In genomic region chr1:40680067-40680867, GRCm38 (mm10) we compare ENCODE assay signal across 8 mouse cellular contexts. TPM values are rescaled to one million over a fixed set of nuclear protein-coding genes. Genes with fewer than 3 reads are reported as not detected.
DNase-seq lines count a peak whose midpoint lies in the region; ATAC-seq and TF ChIP-seq lines count a peak whose summit lies in the region.

Gene Slc9a2 (plus strand): TSS chr1:40680574.

- WGBS in embryonic facial prominence, embryonic 13.5 days: 2% methylated on average over 25 of the region's 25 CpGs
- WGBS in hindbrain, embryonic 10.5 days: 3% methylated on average over 25 of the region's 25 CpGs
- WGBS in limb, embryonic 13.5 days: 5% methylated on average over 25 of the region's 25 CpGs
- WGBS in stomach, embryonic 14.5 days: 3% methylated on average over 25 of the region's 25 CpGs

- ATAC-seq in frontal cortex, adult (ENCODE audit: low TSS enrichment): peak; percentile 56
- ATAC-seq in embryonic facial prominence, embryonic 13.5 days (ENCODE audit: insufficient number of reproducible peaks, insufficient read depth, low FRiP score, low TSS enrichment, low read depth): no peak
- no peak for ATAC-seq in limb, embryonic 13.5 days (ENCODE audit: low FRiP score, low read depth)
- ATAC-seq in stomach, embryonic 14.5 days (ENCODE audit: insufficient number of reproducible peaks, insufficient read depth, low FRiP score, low read depth): no peak

- peak within 1 kb of the TSS; percentile 100 for H3K4me2 ChIP-seq in embryonic facial prominence, embryonic 13.5 days
- H3K4me2 ChIP-seq in limb, embryonic 13.5 days (replicated peaks): peak within 1 kb of the TSS; percentile 100
- peak within 1 kb of the TSS; percentile 99 for H3K4me2 ChIP-seq in stomach, embryonic 14.5 days (replicated peaks; ENCODE audit: low read depth, low read length)

- peaks cover 16% of the 10 kb centered on the region for H3K4me1 ChIP-seq in embryonic facial prominence, embryonic 13.5 days
- H3K4me1 ChIP-seq in hindbrain, embryonic 10.5 days (replicated peaks): peaks cover 21% of the 10 kb centered on the region
- peaks cover 18% of the 10 kb centered on the region for H3K4me1 ChIP-seq in limb, embryonic 13.5 days
- H3K4me1 ChIP-seq in stomach, embryonic 14.5 days (ENCODE audit: control insufficient read depth, insufficient read depth, low read length): no peaks in the 10 kb centered on the region

- peak within 1 kb of the TSS; percentile 32 for H3K4me3 ChIP-seq in C2C12 (ENCODE audit: insufficient read depth, poor library complexity, severe bottlenecking)
- H3K4me3 ChIP-seq in embryonic facial prominence, embryonic 13.5 days: peak within 1 kb of the TSS; percentile 61
- H3K4me3 ChIP-seq in hindbrain, embryonic 10.5 days: peak within 1 kb of the TSS; percentile 71
- H3K4me3 ChIP-seq in limb, embryonic 13.5 days: peak within 1 kb of the TSS; percentile 63
- H3K4me3 ChIP-seq in stomach, embryonic 14.5 days (ENCODE audit: low read depth, low read length): peak within 1 kb of the TSS; percentile 59

- H3K79me2 ChIP-seq in C2C12 (ENCODE audit: control insufficient read depth, insufficient read depth): no peaks in the 10 kb centered on the region

- H3K9ac ChIP-seq in embryonic facial prominence, embryonic 13.5 days: peak within 1 kb of the TSS; percentile 69
- H3K9ac ChIP-seq in limb, embryonic 13.5 days: peak within 1 kb of the TSS; percentile 63
- no peak within 1 kb of the TSS for H3K9ac ChIP-seq in stomach, embryonic 14.5 days (replicated peaks; ENCODE audit: low read depth, low read length)

- no peak for DNase-seq in frontal cortex, postnatal 10 days (ENCODE audit: low spot score in 2 of 2)
- DNase-seq in hindbrain, embryonic 10.5 days (ENCODE audit: low spot score): peak; percentile 53
- no peak for DNase-seq in natural killer cell, adult 2 months (ENCODE audit: low spot score in 2 of 2)

- no peak for TF ChIP-seq CTCF in C2C12 (IDR thresholded peaks at IDR 0.05; ENCODE audit: control insufficient read depth, insufficient read depth, insufficient read length)

- no peaks in the 10 kb centered on the region for H3K79me3 ChIP-seq in C2C12 (ENCODE audit: low read depth)

- peak within 1 kb of the TSS; percentile 92 for H3ac ChIP-seq in C2C12 (ENCODE audit: control insufficient read depth, insufficient read length, low read depth)

- H3K27me3 ChIP-seq in C2C12 (ENCODE audit: control insufficient read depth, insufficient read depth, insufficient read length): no peaks in the 10 kb centered on the region
- peaks cover 72% of the 10 kb centered on the region for H3K27me3 ChIP-seq in embryonic facial prominence, embryonic 13.5 days
- H3K27me3 ChIP-seq in hindbrain, embryonic 10.5 days (ENCODE audit: insufficient read depth, poor library complexity, severe bottlenecking): peaks cover 68% of the 10 kb centered on the region
- H3K27me3 ChIP-seq in limb, embryonic 13.5 days: peaks cover 80% of the 10 kb centered on the region
- H3K27me3 ChIP-seq in stomach, embryonic 14.5 days (ENCODE audit: control insufficient read depth, insufficient read depth, low read length): peaks cover 41% of the 10 kb centered on the region

- H3K9me3 ChIP-seq in embryonic facial prominence, embryonic 13.5 days: no peaks in the 10 kb centered on the region
- no peaks in the 10 kb centered on the region for H3K9me3 ChIP-seq in hindbrain, embryonic 10.5 days
- no peaks in the 10 kb centered on the region for H3K9me3 ChIP-seq in limb, embryonic 13.5 days
- H3K9me3 ChIP-seq in stomach, embryonic 14.5 days (ENCODE audit: control insufficient read depth, low read depth, low read length): no peaks in the 10 kb centered on the region

- no peaks in the 10 kb centered on the region for H3K36me3 ChIP-seq in C2C12 (ENCODE audit: control insufficient read depth, insufficient read depth)
- no peaks in the 10 kb centered on the region for H3K36me3 ChIP-seq in embryonic facial prominence, embryonic 13.5 days
- H3K36me3 ChIP-seq in hindbrain, embryonic 10.5 days: no peaks in the 10 kb centered on the region
- H3K36me3 ChIP-seq in limb, embryonic 13.5 days: no peaks in the 10 kb centered on the region
- no peaks in the 10 kb centered on the region for H3K36me3 ChIP-seq in stomach, embryonic 14.5 days (ENCODE audit: control insufficient read depth, insufficient read depth, low read length)

- H3K27ac ChIP-seq in embryonic facial prominence, embryonic 13.5 days: no peak within 1 kb of the TSS
- H3K27ac ChIP-seq in hindbrain, embryonic 10.5 days: peak within 1 kb of the TSS; percentile 40
- no peak within 1 kb of the TSS for H3K27ac ChIP-seq in limb, embryonic 13.5 days
- H3K27ac ChIP-seq in stomach, embryonic 14.5 days (ENCODE audit: low read length): no peak within 1 kb of the TSS

TF ChIP-seq in C2C12, 6 proteins besides CTCF, POLR2A, EP300 and RAD21:
- no peak for TF ChIP-seq FOSL1 (IDR thresholded peaks at IDR 0.05; ENCODE audit: insufficient read depth, low read length, poor library complexity, severe bottlenecking)
- no peak for TF ChIP-seq CEBPB (IDR thresholded peaks at IDR 0.05; ENCODE audit: low read depth)
- no peak for TF ChIP-seq MYOD1 (IDR thresholded peaks at IDR 0.05; ENCODE audit: control insufficient read depth, insufficient read length, low read depth)
- no peak for TF ChIP-seq MYOG (IDR thresholded peaks at IDR 0.05; ENCODE audit: control insufficient read depth, extremely low read depth, insufficient read length)
- no peak for TF ChIP-seq USF1 (IDR thresholded peaks at IDR 0.05; ENCODE audit: low read depth)
- no peak for TF ChIP-seq MAX (IDR thresholded peaks at IDR 0.05)

RNA-seq across cellular contexts. Expression of gene Slc9a2, which starts in this region (rescaled TPM):
- 6.9 TPM for polyA plus RNA-seq in C2C12 (2012; fragmentation: generic; extraction: Trizol)
- polyA plus RNA-seq in embryonic facial prominence, embryonic 13.5 days (2015; fragmentation: Nextera tagmentation; extraction: Ambion mirVana): 0.89 and 1.2 TPM in 2 replicates
- 0.04 TPM in 1 of 2 replicates, not detected in the other for polyA plus RNA-seq in hindbrain, embryonic 10.5 days (2016; fragmentation: Nextera tagmentation; extraction: Ambion mirVana)
- 0.27 and 0.45 TPM in 2 replicates for polyA plus RNA-seq in limb, embryonic 13.5 days (2015; fragmentation: Nextera tagmentation; extraction: Ambion mirVana)
- 0.93 and 1.2 TPM in 2 replicates for polyA plus RNA-seq in stomach, embryonic 14.5 days (2014; fragmentation: Nextera tagmentation; extraction: Ambion mirVana)

Comparison
In these comparisons a context has a peak if more than half of its experiments do, and no peak if none do; other contexts are left out.
1. Peak in DNase-seq, H3K4me3 ChIP-seq and H3K27ac ChIP-seq in hindbrain, embryonic 10.5 days; RNA of the gene not detected or under 1 TPM.